Mouse (Mus musculus): ENCODE results near the gene Mknk2. TPM values are rescaled to one million over a fixed set of nuclear protein-coding genes. Genes with fewer than 3 reads are reported as not detected.

The Mknk2 gene
- polyA plus RNA-seq, 1 experiment from 2014 or later: 110 TPM

- H3K4me2 ChIP-seq: no peak overlapping the region
- peaks cover 5% of the 10 kb centered on the region; the same call in 1 of the 2 replicates for H3K4me1 ChIP-seq (ENCODE audit: insufficient read depth)
- DNase-seq: no peak
- no peak overlapping the region; the same call in 1 of the 2 replicates for H3K9ac ChIP-seq
- H3K27ac ChIP-seq (ENCODE audit: low read depth): no peak overlapping the region
- no peak overlapping the region for H3K4me3 ChIP-seq (ENCODE audit: low read depth, low read length)
- H3K36me3 ChIP-seq (ENCODE audit: insufficient read depth): peaks cover 12% of the 10 kb centered on the region
- H3K9me3 ChIP-seq (ENCODE audit: low read depth, low read length): no peaks in the 10 kb centered on the region
- no peaks in the 10 kb centered on the region for H3K27me3 ChIP-seq (ENCODE audit: insufficient read depth, low read length)
- 30% methylated on average over 8 of the region's 8 CpGs for WGBS
- ATAC-seq (ENCODE audit: insufficient read depth): no peak
- no peak for TF ChIP-seq CTCF (IDR thresholded peaks at IDR 0.05; ENCODE audit: low read depth)
Measured at GRCm38 (mm10) chr10:80619465-80620244, 58.3 kb downstream of the Mknk2 start.

DNA sequence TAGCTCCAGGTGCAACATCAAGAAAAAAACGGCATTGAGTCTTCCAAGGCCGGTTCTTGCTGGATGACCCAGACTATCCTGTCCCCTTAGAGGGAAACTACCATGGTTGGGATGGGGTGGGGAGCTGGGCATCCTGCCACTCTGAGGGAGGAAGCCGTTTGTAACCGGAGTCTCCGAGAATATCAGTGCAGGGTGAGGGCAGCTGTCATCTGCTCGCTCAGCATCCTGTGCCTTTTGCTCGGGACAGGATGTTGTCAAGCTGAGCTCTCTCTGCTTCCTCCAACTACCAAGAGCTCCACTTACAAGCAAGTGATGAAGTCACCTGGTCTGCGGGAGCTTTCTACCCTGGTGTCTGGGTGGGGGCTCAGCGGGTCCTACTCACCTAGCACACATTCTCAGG is 59.7 kb downstream of the Mknk2 start:
- ATAC-seq (ENCODE audit: insufficient read depth) (no peak), DNase-seq (peak; percentile 53)
- WGBS: 66% methylated on average over 9 of the region's 9 CpGs

More for the DNA sequence above, 59.7 kb downstream of the Mknk2 start:
- no peak for TF ChIP-seq CTCF (IDR thresholded peaks at IDR 0.05; ENCODE audit: low read depth)
- no peak overlapping the region for H3K4me3 ChIP-seq (ENCODE audit: low read depth, low read length)
- H3K4me1 ChIP-seq (ENCODE audit: insufficient read depth): 0 out of 2 replicates have a peak, but pooled peaks cover 5% of the 10 kb centered on the region
- no peak overlapping the region for H3K4me2 ChIP-seq
- H3K27me3 ChIP-seq (ENCODE audit: insufficient read depth, low read length): no peaks in the 10 kb centered on the region
- H3K27ac ChIP-seq (ENCODE audit: low read depth): peak overlapping the region; percentile 46; the same call in 1 of the 2 replicates
- peaks cover 24% of the 10 kb centered on the region for H3K36me3 ChIP-seq (ENCODE audit: insufficient read depth)
- H3K9me3 ChIP-seq (ENCODE audit: low read depth, low read length): no peaks in the 10 kb centered on the region
- no peak overlapping the region for H3K9ac ChIP-seq

Other genes starting within 250 kb of the Mknk2 start
- gene Tcf3, start 244.5 kb downstream of the Mknk2 start, polyA plus RNA-seq (2014; fragmentation: Nextera tagmentation; extraction: Ambion mirVana): 148 and 175 TPM in 2 replicates
- gene Onecut3, start 183.3 kb downstream of the Mknk2 start, polyA plus RNA-seq (2014; fragmentation: Nextera tagmentation; extraction: Ambion mirVana): not detected in 2 replicates
- gene Atp8b3, start 139.0 kb downstream of the Mknk2 start, polyA plus RNA-seq (2014; fragmentation: Nextera tagmentation; extraction: Ambion mirVana): 0.09 and 0.14 TPM in 2 replicates
- gene Rexo1, start 116.6 kb downstream of the Mknk2 start, polyA plus RNA-seq (2014; fragmentation: Nextera tagmentation; extraction: Ambion mirVana): 27.8 and 34.5 TPM in 2 replicates
- gene Klf16, start 100.8 kb downstream of the Mknk2 start, polyA plus RNA-seq (2014; fragmentation: Nextera tagmentation; extraction: Ambion mirVana): 9.5 and 11.8 TPM in 2 replicates
- gene Abhd17a, start 87.8 kb downstream of the Mknk2 start, polyA plus RNA-seq (2014; fragmentation: Nextera tagmentation; extraction: Ambion mirVana): 151 and 153 TPM in 2 replicates
- 90.5 and 92.8 TPM in 2 replicates for gene Scamp4, start 75.2 kb downstream of the Mknk2 start, polyA plus RNA-seq (2014; fragmentation: Nextera tagmentation; extraction: Ambion mirVana)
- gene Adat3, start 75.2 kb downstream of the Mknk2 start, polyA plus RNA-seq (2014; fragmentation: Nextera tagmentation; extraction: Ambion mirVana): 8.7 and 10.1 TPM in 2 replicates
- gene Gm49322, start 72.1 kb downstream of the Mknk2 start, polyA plus RNA-seq (2014; fragmentation: Nextera tagmentation; extraction: Ambion mirVana): 2.4 and 3.1 TPM in 2 replicates
- gene Csnk1g2, start 55.3 kb downstream of the Mknk2 start, polyA plus RNA-seq (2014; fragmentation: Nextera tagmentation; extraction: Ambion mirVana): 105 and 124 TPM in 2 replicates
- 82.5 and 101 TPM in 2 replicates for gene Btbd2, start 21.0 kb downstream of the Mknk2 start, polyA plus RNA-seq (2014; fragmentation: Nextera tagmentation; extraction: Ambion mirVana)
- gene Mob3a, start 23.9 kb upstream of the Mknk2 start, polyA plus RNA-seq (2014; fragmentation: Nextera tagmentation; extraction: Ambion mirVana): 35.1 and 40.3 TPM in 2 replicates
- 6.7 and 7.3 TPM in 2 replicates for gene Izumo4, start 24.1 kb upstream of the Mknk2 start, polyA plus RNA-seq (2014; fragmentation: Nextera tagmentation; extraction: Ambion mirVana)
- 62.0 and 69.6 TPM in 2 replicates for gene Ap3d1, start 64.2 kb upstream of the Mknk2 start, polyA plus RNA-seq (2014; fragmentation: Nextera tagmentation; extraction: Ambion mirVana)
- 26.9 and 29.1 TPM in 2 replicates for gene Dot1l, start 77.1 kb upstream of the Mknk2 start, polyA plus RNA-seq (2014; fragmentation: Nextera tagmentation; extraction: Ambion mirVana)
- gene Sf3a2, start 120.1 kb upstream of the Mknk2 start, polyA plus RNA-seq (2014; fragmentation: Nextera tagmentation; extraction: Ambion mirVana): 97.2 and 98.4 TPM in 2 replicates
- gene Plekhj1, start 120.5 kb upstream of the Mknk2 start, polyA plus RNA-seq (2014; fragmentation: Nextera tagmentation; extraction: Ambion mirVana): 113 and 121 TPM in 2 replicates
- 0.11 and 0.14 TPM in 2 replicates for gene Amh, start 127.1 kb upstream of the Mknk2 start, polyA plus RNA-seq (2014; fragmentation: Nextera tagmentation; extraction: Ambion mirVana)
- 0.93 and 0.97 TPM in 2 replicates for gene Jsrp1, start 135.4 kb upstream of the Mknk2 start, polyA plus RNA-seq (2014; fragmentation: Nextera tagmentation; extraction: Ambion mirVana)
- gene Oaz1, start 148.5 kb upstream of the Mknk2 start, polyA plus RNA-seq (2014; fragmentation: Nextera tagmentation; extraction: Ambion mirVana): 1,866 and 1,984 TPM in 2 replicates
- 0.05 and 0.17 TPM in 2 replicates for gene Lingo3, start 165.9 kb upstream of the Mknk2 start, polyA plus RNA-seq (2014; fragmentation: Nextera tagmentation; extraction: Ambion mirVana)
- gene Lsm7, start 177.1 kb upstream of the Mknk2 start, polyA plus RNA-seq (2014; fragmentation: Nextera tagmentation; extraction: Ambion mirVana): 334 and 337 TPM in 2 replicates
- 32.3 and 38.7 TPM in 2 replicates for gene Sppl2b, start 177.2 kb upstream of the Mknk2 start, polyA plus RNA-seq (2014; fragmentation: Nextera tagmentation; extraction: Ambion mirVana)
- gene Tmprss9, start 193.7 kb upstream of the Mknk2 start, polyA plus RNA-seq (2014; fragmentation: Nextera tagmentation; extraction: Ambion mirVana): 0.05 TPM in 1 of 2 replicates, not detected in the other
- gene Timm13, start 222.9 kb upstream of the Mknk2 start, polyA plus RNA-seq (2014; fragmentation: Nextera tagmentation; extraction: Ambion mirVana): 315 and 321 TPM in 2 replicates
- gene Lmnb2, start 240.1 kb upstream of the Mknk2 start, polyA plus RNA-seq (2014; fragmentation: Nextera tagmentation; extraction: Ambion mirVana): 22.9 and 24.4 TPM in 2 replicates

Measured in lung, embryonic 14.5 days (tissue).